Mouse (Mus musculus): ENCODE measurements around the gene Ovol2.

- no peak for TF ChIP-seq CTCF (IDR thresholded peaks at IDR 0.05; ENCODE audit: low read depth)
- no peak for TF ChIP-seq EP300 (IDR thresholded peaks at IDR 0.05; ENCODE audit: low read depth)
Measured at GRCm38 (mm10) chr2:144291600-144292305, 40.2 kb downstream of the Ovol2 start.

All from liver, embryonic 14.5 days (tissue).